Mouse (Mus musculus) stomach, postnatal 0 days (tissue): ENCODE measurements around the gene Hcn4. TPM values are rescaled to one million over a fixed set of nuclear protein-coding genes. Genes with fewer than 3 reads are reported as not detected.

ENCODE experiments used
- ATAC-seq: fragments of 200-750 bp; cut with Nextera tagmentation; 2 replicates; pipeline ENCODE4 v1.8.0; 2017; ENCODE audit not compliant: low FRiP score, low TSS enrichment
- DNase-seq: peaks from one replicate; pipeline ENCODE4 v3.0.0-alpha.2; 2016; ENCODE audit warnings: low spot score
- H3K27ac ChIP-seq: fragments of 300-500 bp; sonication (generic); replicated peaks from 2 replicates; pipeline ENCODE4 v1.5.1; 2014; ENCODE audit warnings: mild to moderate bottlenecking, control low read depth
- H3K27me3 ChIP-seq: fragments of 300-500 bp; sonication (generic); 2 replicates; pipeline ENCODE4 v1.6.1; 2014; ENCODE audit warnings: low read length; ENCODE audit not compliant: control insufficient read depth, insufficient read depth
- H3K36me3 ChIP-seq: fragments of 300-500 bp; sonication (generic); 2 replicates; pipeline ENCODE4 v1.6.1; 2014; ENCODE audit warnings: low read length, mixed read lengths; ENCODE audit not compliant: control insufficient read depth, insufficient read depth
- H3K4me1 ChIP-seq: fragments of 300-500 bp; sonication (generic); replicated peaks from 2 replicates; pipeline ENCODE4 v1.6.1; 2014; ENCODE audit warnings: antibody characterized with exemption; ENCODE audit not compliant: control insufficient read depth, insufficient read depth
- H3K4me2 ChIP-seq: fragments of 300-500 bp; sonication (generic); replicated peaks from 2 replicates; pipeline ENCODE4 v1.6.1; 2014; ENCODE audit warnings: low read depth, mild to moderate bottlenecking, control low read depth, moderate library complexity
- H3K4me3 ChIP-seq: fragments of 300-500 bp; sonication (generic); 2 replicates; pipeline ENCODE4 v1.5.1; 2014; ENCODE audit warnings: low read depth, low read length, control low read depth
- H3K9ac ChIP-seq: fragments of 300-500 bp; sonication (generic); 2 replicates; pipeline ENCODE4 v1.6.1; 2014; ENCODE audit warnings: mild to moderate bottlenecking, low read length, control low read depth, mixed read lengths
- H3K9me3 ChIP-seq: fragments of 300-500 bp; sonication (generic); 2 replicates; pipeline ENCODE4 v1.6.1; 2016; ENCODE audit warnings: low read length; ENCODE audit not compliant: control insufficient read depth
- CTCF ChIP-seq: IDR thresholded peaks from 2 replicates; pipeline ENCODE4 v1.5.1; 2016; ENCODE audit warnings: antibody characterized with exemption, low read depth, mild to moderate bottlenecking, moderate library complexity
- EP300 ChIP-seq: optimal IDR thresholded peaks from 2 replicates; pipeline ENCODE3; 2016; ENCODE audit warnings: antibody characterized with exemption
- WGBS: fragments of 180-500 bp; shearing (Covaris S2); extraction: QIAGEN DNeasy Blood & Tissue Kit; methylation state at CpG from one replicate; pipeline ENCODE4 v1.1.7; 2014; 5-methylcytosine and 5-hydroxymethylcytosine counted together
- polyA plus RNA-seq: library from polyadenylated mRNA; unstranded; fragments of >200 nt; fragmentation: Nextera tagmentation; extraction: Ambion mirVana; gene quantifications from 2 replicates; pipeline ENCODE4 v1.2.1, GENCODE M21; 2015

The Hcn4 gene
- polyA plus RNA-seq, 1 experiment from 2014 or later, result 0.05 TPM

DNA sequence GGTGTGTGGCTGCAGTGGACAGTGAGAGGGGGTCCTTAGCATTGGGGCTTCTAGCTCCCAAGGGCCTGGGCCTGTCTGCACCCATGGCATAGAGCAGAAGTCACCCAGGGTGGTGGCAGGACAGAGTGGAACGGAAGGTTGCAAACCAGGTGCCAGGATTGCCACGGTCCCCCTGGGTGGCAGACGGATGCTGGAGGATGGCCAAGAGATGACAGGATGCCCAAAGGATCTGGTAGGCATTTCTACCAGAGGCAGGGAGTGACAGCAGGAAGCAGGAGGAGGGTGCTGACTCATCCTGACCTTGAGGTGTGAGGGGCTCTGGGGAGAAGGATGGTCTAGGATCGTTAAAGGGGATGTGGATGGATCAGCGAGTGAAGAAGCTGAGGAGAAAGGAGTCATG lies 15.3 kb downstream of the Hcn4 start:
- ATAC-seq (peak; percentile 43; the same call in 1 of the 2 replicates), DNase-seq (no peak)
- Histone ChIP-seq H3K27me3 (no peaks in the 10 kb centered on the region), H3K36me3 (no peaks in the 10 kb centered on the region), H3K4me3 (no peak overlapping the region), H3K9me3 (no peaks in the 10 kb centered on the region), H3K4me1 (no peaks in the 10 kb centered on the region), H3K4me2 (no peak overlapping the region), H3K9ac (no peak overlapping the region), H3K27ac (no peak overlapping the region)
- WGBS, result 76% methylated on average over 5 of the region's 5 CpGs
- no peak for TF ChIP-seq CTCF
- TF ChIP-seq EP300, result no peak

DNA sequence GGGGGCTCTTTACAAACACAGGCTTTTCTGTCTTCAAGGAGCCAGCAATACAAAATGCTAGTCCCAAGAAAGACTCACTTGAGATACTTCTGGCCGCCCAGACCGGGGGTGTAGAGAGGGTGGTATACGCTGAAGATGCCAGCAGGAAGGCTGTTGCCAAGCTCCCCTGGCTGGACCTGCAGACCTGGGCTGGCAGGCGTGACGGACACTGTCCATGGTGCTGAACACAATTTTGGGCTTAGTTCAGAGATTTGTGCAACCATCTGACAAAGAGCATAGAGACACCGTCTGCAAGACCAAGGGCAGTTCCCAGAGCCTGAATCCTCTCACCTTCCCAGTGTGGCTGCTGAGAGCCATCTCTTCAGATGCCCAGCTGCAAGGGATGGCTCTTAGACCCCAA lies 18.4 kb downstream of the Hcn4 start:
- no peak overlapping the region for H3K9ac ChIP-seq
- no peaks in the 10 kb centered on the region for H3K9me3 ChIP-seq
- 17% methylated on average over 6 of the region's 6 CpGs for WGBS
- ATAC-seq (no peak), DNase-seq (peak; percentile 64)
- H3K36me3 ChIP-seq, result no peaks in the 10 kb centered on the region
- no peak overlapping the region for H3K4me3 ChIP-seq
- H3K4me2 ChIP-seq, result no peak overlapping the region
- no peaks in the 10 kb centered on the region for H3K4me1 ChIP-seq
- TF ChIP-seq EP300 (no peak), CTCF (no peak)
- no peak overlapping the region for H3K27ac ChIP-seq
- H3K27me3 ChIP-seq, result no peaks in the 10 kb centered on the region

DNA sequence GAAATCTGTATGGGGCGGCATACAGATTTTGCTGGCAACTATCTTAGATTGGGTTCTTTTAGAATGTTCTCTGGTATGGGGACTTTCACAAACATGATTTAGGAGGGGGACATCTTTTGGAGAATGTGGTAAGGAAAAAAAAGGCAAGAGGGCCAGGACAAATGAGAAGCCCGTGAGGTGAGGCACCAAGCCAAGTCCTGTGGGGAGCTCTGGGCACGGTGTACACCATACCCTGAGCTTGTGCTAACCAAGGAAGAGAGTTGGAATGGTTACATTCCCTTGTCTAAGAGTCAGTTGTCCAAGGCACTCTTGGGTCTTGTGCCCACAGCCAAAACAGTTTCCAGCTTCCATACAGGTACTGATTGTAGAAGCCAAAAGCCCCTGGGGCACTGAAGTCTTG lies 21.4 kb downstream of the Hcn4 start:
- Histone ChIP-seq H3K9me3 (no peaks in the 10 kb centered on the region), H3K4me1 (no peaks in the 10 kb centered on the region), H3K9ac (no peak overlapping the region), H3K27ac (no peak overlapping the region), H3K4me3 (no peak overlapping the region), H3K36me3 (no peaks in the 10 kb centered on the region), H3K4me2 (no peak overlapping the region), H3K27me3 (no peaks in the 10 kb centered on the region)
- DNase-seq (no peak), ATAC-seq (no peak)
- WGBS, result 86% methylated on average over 3 of the region's 3 CpGs
- TF ChIP-seq EP300 (no peak), CTCF (no peak)

DNA sequence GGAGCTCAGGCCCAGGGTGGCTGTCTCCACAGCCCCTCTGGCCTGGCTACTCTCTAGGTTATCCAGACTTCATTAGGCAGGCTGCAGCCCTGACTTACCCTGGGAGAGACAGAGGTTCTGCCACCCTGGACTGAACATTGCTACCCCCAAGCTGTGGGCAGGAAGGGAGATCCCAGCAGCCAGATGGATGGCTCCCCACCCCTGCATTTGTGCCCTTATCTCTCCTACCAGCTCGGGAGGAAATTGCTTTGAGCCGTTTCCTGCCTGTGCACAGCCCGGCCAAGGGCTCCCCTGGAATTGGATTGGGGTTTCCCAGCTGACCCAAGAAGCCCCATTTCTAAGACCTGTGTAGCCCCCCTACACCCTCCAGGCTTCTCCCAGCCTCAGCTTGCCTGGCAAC lies 23.8 kb downstream of the Hcn4 start:
- DNase-seq (no peak), ATAC-seq (0 out of 2 replicates have a peak, but pooled peaks have one; percentile 8)

DNA sequence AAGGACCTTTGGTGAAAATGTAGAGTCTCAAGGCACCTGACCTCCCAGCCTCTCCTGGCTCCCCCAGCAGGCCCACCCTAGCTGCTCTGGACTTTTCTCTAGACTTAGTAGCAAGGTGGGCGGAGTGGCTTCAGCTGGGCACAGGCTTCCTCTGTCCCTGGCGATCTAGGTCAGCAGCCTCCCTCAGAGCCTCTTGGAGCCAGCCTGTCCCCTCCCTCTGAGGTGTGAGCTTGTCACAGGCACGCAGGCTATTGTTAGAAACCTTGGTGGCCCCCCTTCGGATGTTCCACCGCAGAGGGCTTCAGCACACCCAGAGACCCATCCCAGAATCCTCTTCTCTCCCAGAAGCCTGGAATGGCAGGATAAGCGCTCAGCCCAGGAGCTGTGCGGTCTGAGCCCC lies 24.5 kb downstream of the Hcn4 start:
- 66% methylated on average over 7 of the region's 7 CpGs for WGBS
- Histone ChIP-seq H3K9ac (no peak overlapping the region), H3K9me3 (no peaks in the 10 kb centered on the region), H3K4me2 (no peak overlapping the region), H3K36me3 (no peaks in the 10 kb centered on the region), H3K4me3 (no peak overlapping the region), H3K27me3 (no peaks in the 10 kb centered on the region), H3K27ac (no peak overlapping the region), H3K4me1 (no peaks in the 10 kb centered on the region)
- no peak for DNase-seq
- ATAC-seq, result no peak
- no peak for TF ChIP-seq EP300
- TF ChIP-seq CTCF, result no peak

More for the DNA sequence above, 23.8 kb downstream of the Hcn4 start:
- Histone ChIP-seq H3K9me3 (no peaks in the 10 kb centered on the region), H3K4me3 (no peak overlapping the region), H3K4me1 (no peaks in the 10 kb centered on the region), H3K4me2 (no peak overlapping the region), H3K27me3 (no peaks in the 10 kb centered on the region), H3K36me3 (no peaks in the 10 kb centered on the region), H3K9ac (no peak overlapping the region), H3K27ac (no peak overlapping the region)
- TF ChIP-seq EP300, result no peak
- no peak for TF ChIP-seq CTCF
- WGBS, result 26% methylated on average over 3 of the region's 3 CpGs

DNA sequence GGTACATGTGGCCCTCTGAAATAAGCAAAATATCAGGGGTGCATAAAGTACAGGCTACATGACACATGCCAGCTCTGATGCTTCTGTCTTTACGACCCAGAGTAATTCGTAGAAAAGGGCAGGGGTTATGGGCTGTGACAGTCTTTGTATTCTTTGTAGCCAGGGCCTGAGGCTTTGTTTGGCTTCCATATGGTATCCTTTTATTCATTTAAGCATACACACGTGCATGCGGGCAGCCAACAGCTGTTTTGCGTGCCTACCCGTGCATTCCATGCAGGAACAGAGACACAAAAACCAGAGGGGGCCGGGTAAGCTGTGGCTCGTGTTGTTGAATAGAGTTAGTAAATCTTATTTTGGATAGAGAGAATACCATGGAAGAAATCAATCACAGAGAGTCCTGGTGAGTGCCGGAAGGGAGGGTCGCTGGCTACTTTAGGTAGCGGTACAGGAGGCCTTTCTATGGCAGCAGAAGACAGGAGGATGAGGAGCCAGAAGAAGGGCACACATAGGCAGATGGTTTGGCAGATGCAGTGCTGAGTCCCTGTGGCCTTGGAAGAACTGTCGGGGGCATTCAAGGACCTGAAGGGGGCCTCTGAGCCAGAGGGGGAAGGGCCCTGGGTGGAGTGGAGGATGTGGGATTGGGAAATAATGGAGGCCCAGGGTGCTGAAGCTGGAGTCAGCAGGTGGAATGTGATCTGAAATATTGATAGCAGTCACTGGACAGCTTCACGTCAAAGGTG lies 26.5 kb downstream of the Hcn4 start:
- no peaks in the 10 kb centered on the region for H3K36me3 ChIP-seq
- TF ChIP-seq CTCF (no peak), EP300 (no peak)
- H3K27ac ChIP-seq, result no peak overlapping the region
- no peak for DNase-seq
- H3K4me1 ChIP-seq, result no peaks in the 10 kb centered on the region
- ATAC-seq, result no peak
- 72% methylated on average over 13 of the region's 13 CpGs for WGBS
- H3K4me2 ChIP-seq, result no peak overlapping the region
- no peak overlapping the region for H3K9ac ChIP-seq
- H3K27me3 ChIP-seq, result no peaks in the 10 kb centered on the region
- no peak overlapping the region for H3K4me3 ChIP-seq
- no peaks in the 10 kb centered on the region for H3K9me3 ChIP-seq
